Mouse (Mus musculus): ENCODE results near the gene Ddx27.
A peak's percentile ranks its signal among the peaks of the same experiment; 100 is the strongest.

The Ddx27 gene

GRCm38 (mm10) chr2:167062965-167063880, 48.2 kb downstream of the Ddx27 start, which contains the start of gene Znfx1:
Gene Znfx1, minus strand, starts transcription at chr2:167063015.
- peak; percentile 98 for DNase-seq (ENCODE audit: low spot score)

DNA sequence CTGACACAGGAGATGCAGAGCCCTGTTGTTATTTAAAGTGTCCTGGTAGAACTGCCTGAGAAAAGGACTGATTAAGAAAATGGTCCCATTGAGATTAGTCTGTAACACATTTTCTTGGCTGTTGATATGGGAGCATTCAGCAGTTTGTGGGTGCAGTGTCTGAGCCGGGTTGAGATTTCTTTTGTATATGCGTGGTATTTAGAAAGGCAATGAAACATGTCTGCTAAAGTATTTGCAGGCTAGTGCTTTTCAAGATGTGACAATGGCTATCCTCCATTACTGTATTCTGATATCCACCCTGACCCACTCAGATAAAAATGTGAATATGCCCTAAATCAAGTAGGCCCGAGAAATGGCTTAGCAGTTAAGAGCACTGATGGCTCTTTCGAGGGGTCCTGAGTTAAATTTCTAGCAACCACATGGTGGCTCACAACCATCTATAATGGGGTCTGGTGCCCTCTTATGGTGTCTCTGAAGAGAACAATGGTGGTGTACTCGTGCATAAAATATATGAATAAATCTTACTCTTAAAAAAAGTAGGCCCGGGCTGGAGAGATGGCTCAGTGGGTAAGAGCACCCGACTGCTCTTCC, 49.0 kb downstream of the Ddx27 start:
- DNase-seq (ENCODE audit: low spot score), result no peak

DNA sequence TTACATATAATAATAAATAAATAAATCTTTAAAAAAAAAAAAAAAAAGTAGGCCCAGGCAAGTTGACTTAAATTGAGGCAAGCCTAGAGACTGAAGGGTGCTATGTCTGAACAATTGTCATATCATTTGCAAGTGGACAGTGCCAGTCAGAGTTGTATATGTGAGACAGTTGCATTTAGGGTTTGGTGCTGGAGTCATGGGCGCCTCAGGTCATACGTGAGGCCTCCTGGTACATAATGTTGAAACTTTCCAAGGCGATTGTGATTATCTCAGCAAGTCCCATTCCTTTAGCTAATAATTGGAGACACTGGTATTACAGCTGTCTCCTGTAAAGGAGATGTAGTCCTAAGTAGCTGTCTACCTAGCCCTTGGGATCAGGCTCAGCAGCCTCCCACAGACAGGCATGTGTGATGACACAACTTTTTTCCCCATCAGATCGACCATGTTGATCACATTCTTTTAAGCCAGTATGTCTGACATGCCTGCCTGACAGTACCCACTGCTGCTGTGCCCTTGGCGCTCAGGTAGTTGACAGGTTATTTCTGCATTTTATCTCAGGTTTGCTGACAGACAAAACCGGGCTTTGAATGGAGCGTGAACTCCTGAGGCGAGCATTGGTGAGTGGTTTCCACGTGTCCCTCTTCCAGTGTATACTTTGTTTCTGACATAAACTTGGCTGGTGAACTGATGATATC, 49.8 kb downstream of the Ddx27 start:
- no peak for DNase-seq (ENCODE audit: low spot score)

DNA sequence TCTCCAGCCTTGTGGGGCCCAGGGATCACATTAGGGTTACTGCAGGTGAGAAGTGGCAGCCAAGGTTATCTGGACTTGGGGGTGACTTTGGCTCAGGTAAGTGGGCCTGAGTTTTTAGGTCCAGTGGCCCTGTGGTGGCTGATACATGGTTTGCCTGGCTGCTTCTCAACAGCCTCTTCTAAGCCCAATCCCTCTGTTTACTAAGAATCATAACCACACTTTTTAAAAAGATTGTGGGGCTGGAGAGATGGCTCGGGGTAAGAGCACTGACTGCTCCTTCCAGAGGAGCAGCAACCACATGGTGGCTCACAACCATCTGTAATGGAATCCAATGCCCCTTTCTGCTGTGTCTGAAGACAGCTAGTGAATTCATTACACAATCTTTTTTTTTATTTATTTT, 51.0 kb downstream of the Ddx27 start:
- DNase-seq (ENCODE audit: low spot score), result no peak

DNA sequence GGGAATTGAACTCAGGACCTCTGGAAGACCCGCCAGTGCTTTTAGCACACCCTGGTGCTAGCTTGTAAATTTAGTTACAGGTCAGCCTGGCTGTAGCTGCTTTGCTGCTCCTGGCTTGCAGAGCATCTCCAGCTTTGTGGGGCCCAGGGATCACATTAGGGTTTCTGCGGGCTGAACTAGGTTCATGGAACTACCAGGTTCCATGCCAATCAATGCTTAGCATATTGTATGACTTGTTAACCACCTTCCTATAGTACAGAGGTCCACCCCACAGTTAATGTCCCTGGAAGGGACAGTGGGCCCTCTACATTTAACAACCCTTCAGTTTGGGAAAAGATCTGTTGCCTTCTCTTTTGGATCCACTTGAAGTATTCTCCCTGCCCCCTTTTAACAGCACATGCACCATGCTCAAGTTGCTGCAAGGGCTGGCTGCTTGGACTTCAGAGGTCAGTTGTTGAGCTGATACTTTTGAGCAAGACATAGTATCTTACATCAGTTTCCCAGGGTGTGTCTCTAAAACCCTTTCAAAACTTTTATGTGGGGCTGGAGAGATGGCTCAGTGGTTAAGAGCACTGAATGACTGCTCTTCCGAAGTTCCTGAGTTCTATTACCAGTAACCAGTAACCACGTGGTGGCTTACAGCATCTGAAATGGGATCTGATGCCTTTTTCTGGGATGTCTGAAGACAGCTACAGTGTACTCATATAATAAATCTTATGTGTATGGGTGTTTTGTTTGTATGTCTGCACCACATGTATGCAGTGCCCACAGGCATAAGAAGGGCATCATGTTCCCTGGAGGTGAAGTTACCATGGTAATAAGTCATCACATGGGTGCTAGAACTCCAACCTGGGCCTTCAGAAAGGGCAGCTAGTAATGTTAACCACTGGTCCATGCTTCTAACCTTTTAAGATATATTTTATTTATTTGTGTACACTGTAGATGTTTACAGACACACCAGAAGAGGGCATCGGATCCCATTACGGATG, 51.8 kb downstream of the Ddx27 start:
- no peak for DNase-seq (ENCODE audit: low spot score)

GRCm38 (mm10) chr2:167067575-167067974, 52.6 kb downstream of the Ddx27 start:
- no peak for DNase-seq (ENCODE audit: low spot score)

- no peak for DNase-seq (ENCODE audit: low spot score)
Measured at GRCm38 (mm10) chr2:167070341-167070740, 55.3 kb downstream of the Ddx27 start.

- DNase-seq (ENCODE audit: low spot score), result no peak
Measured at GRCm38 (mm10) chr2:167071266-167071640, 56.3 kb downstream of the Ddx27 start.

GRCm38 (mm10) chr2:167071641-167072601, 56.9 kb downstream of the Ddx27 start:
- DNase-seq (ENCODE audit: low spot score), result peak; percentile 81

DNA sequence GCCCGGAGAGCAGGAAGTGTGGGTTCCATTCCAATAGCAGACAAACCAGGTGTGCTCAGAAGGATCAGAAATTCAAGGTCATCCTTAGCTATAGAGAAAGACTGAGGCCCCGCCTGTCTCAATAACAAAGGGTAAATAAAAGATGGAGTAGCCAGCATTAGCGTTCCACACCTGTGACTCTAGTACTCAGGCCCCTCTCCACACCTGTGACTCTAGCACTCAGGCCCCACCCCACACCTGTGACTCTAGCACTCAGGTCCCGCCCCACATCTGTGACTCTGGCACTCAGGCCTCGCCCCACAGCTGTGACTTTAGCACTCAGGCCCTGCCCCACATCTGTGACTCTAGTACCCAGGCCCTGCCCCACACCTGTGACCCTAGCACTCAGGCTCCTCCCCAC, 59.6 kb downstream of the Ddx27 start:
- no peak for DNase-seq (ENCODE audit: low spot score)

GRCm38 (mm10) chr2:167076352-167076751, 61.4 kb downstream of the Ddx27 start:
- DNase-seq (ENCODE audit: low spot score), result no peak

GRCm38 (mm10) chr2:167076759-167077158, 61.8 kb downstream of the Ddx27 start:
- no peak for DNase-seq (ENCODE audit: low spot score)

- no peak for DNase-seq (ENCODE audit: low spot score)
Measured at GRCm38 (mm10) chr2:167077199-167077962, 62.4 kb downstream of the Ddx27 start.

GRCm38 (mm10) chr2:167078486-167078885, 63.5 kb downstream of the Ddx27 start:
- no peak for DNase-seq (ENCODE audit: low spot score)

DNA sequence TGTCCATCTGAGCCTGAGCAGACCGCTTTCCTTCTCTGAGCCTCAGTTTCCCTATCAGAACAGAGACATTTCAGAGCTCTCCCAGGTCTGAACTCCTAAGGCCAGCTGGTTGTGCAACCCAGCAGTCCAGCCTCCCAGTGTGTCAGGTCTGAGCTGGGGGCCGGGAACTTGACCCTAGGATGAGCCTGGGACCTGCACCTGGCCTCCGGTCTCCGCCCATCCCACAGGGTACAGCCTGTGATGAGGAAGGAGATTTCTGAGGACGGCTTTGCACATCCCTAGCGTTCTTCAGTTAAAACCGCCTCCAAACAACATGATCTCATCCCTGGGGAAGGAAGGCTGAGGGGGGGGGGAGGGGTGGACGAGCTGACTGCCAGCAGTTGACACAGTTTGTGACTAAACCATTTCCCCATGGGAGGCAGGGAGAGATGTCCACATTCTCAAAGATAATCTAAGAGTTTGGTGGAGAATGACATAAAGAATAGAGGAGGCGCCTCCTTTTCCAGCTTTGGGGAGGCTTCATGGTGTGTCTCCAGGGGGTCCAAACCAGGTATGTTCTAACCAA, 64.0 kb downstream of the Ddx27 start:
- DNase-seq (ENCODE audit: low spot score), result no peak

GRCm38 (mm10) chr2:167079535-167080257, 64.7 kb downstream of the Ddx27 start:
- no peak for DNase-seq (ENCODE audit: low spot score)

- no peak for DNase-seq (ENCODE audit: low spot score)
Measured at GRCm38 (mm10) chr2:167080387-167080786, 65.4 kb downstream of the Ddx27 start.

- DNase-seq (ENCODE audit: low spot score), result no peak
Measured at GRCm38 (mm10) chr2:167081135-167081534, 66.1 kb downstream of the Ddx27 start.

DNA sequence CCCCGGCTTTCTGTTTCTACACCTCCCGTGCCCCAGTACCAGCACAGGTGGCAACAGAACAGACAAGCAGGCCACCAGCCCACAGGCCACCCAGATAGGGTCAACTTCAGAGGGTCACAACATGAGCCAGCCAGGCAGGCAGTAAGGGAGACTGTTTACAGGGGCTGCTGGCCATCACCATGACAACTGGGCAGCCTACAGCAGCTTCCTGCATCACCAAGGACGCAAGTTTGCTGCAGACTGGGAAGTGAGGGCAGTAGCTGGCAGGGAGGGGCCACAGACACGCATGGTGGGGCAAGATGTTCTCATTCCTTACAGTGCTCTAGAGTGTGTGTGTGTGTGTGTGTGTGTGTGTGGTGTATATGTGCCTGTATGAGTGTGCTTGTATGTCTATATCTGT, 66.6 kb downstream of the Ddx27 start:
- DNase-seq (ENCODE audit: low spot score), result peak; percentile 29

Measured in spleen, adult 12 weeks (tissue).